Mouse (Mus musculus): Measurements from ENCODE around the gene 1700012B07Rik.

1700012B07Rik gene

DNA sequence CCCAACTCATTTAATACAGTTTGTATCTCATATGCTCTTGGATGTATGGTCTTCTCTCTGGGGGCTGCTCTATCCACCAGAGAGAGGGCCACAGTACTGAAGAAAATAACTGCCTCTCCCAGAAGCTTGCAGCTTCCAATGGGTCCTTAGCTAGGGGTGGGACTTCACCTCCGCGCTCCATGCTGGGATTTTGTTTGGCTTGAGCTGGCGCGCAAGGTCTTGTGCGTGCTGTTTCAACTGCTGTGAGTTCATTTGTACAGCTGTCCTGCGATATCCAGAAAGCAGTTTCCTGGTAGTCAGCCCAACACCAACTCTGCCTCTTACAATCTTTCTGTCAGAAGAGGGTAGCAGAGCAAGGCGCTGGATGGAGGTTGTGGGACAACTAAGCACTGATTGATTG lies 18.5 kb upstream of the 1700012B07Rik start:
- DNase-seq (ENCODE audit: low spot score in 2 of 2), result no peak

DNA sequence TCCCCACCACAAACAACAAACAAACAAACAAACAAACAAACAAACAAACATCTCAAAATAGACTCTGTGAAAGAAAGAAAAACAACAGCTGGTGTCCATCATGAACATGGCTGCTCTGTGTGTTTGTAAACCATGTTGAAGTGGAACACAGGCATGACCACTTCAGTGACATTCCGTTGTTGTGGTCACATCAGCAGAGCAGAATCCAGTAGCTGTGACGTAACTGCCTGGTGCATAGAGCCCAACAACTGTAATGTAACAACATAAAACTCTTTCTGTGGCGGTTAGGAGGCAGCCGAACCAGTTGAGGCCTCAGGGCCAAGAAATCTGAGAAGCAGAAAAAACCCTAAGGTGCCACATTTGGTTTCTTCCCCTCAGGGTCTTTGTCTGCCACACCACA lies 17.8 kb upstream of the 1700012B07Rik start:
- DNase-seq (ENCODE audit: low spot score in 2 of 2), result no peak

DNA sequence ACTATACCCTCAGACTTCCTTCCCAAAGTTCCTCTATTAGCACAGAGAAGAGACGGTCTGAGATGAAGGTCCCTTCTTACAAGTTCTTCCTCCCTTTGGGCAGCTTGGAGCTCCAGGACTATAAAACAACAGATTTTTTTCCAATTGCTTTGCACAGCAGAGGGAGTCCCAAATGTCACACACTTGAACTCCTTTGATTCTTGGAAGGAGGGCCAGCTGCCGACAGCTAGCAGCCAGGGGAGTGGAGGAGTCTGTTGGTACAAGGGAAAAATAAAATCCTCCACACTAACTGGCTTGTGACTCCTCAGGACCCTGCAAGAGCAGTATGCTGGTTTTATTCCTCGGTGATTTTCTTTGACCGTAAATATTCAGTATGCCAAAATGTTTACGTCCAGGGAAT lies 16.6 kb upstream of the 1700012B07Rik start:
- DNase-seq (ENCODE audit: low spot score in 2 of 2), result no peak

DNA sequence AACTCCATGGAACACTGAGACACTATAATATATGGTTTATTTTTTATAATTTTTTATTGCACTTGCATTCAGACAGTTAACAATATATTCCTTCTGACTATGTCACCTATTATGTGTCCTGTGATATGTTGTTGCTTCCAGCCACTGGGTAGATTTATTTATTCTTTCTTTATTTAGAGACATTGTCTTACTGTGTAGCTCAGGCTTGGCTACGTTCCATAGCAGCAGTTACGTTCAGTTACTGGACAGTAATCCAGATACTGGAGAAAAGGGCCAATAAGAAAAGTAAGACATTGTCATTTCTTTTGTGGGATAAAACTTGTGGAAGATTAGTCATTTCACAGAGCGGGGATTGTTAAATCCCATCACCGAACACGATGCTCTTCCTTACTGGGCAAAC lies 2.5 kb upstream of the 1700012B07Rik start:
- no peak for DNase-seq (ENCODE audit: low spot score in 2 of 2)

DNA sequence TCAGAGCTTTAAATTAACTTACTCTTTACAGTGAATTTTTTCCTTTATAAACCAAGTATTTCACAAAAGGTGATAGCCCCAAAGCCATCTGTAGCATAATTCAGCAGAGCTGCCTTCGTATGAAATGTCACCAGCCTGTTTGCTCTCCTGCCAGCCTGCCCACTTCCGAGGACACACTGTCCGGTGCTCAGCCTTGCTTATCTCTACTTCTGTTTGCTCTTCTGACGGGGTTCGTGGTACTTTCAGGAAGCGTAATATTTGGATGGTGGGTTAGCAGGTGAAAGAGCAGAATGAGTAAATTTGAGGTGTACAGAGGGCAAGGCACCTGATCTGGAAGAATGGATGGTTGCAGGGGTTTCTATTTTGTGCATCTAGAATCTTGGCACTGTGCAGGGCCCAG lies 5.6 kb downstream of the 1700012B07Rik start:
- DNase-seq (ENCODE audit: low spot score in 2 of 2), result no peak

DNA sequence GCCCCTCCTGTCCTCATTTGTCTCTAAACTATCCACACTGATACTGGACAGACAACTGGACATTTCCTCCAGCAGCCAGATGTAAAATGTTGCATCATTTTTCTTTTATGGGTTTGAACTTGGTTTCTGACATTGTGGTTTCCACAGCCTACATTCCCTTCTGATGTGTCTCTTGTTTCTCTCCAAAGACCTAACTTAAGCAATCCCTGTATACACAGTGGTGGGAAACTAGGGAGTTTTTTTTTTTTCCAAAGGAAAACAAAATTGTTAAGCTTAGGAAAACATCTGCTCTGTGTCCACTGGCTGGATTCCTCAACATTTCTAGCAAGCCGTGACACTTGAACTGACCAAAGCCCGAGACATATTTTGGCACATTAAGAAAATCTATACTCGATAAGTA lies 10.4 kb downstream of the 1700012B07Rik start:
- no peak for DNase-seq (ENCODE audit: low spot score in 2 of 2)

DNA sequence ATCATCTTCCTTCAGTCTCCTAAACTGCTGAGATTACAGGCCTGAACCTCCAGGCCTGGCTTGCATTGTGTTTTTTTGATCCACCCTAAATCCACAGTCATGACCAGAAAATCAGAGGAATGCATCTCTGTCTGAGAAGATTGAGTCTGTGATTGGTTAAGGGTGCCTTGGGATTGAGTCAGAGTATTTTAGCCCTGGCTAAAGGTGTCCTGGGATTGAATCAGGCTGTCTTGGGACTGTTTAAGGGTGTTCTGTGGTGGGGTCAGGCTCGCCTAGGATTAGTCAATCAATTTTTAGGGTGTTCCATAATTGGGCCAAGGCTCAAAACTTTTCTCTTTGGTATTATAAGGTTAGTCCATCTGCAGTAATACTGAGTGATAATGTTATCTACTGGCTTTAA lies 10.9 kb downstream of the 1700012B07Rik start:
- DNase-seq (ENCODE audit: low spot score in 2 of 2), result no peak

DNA sequence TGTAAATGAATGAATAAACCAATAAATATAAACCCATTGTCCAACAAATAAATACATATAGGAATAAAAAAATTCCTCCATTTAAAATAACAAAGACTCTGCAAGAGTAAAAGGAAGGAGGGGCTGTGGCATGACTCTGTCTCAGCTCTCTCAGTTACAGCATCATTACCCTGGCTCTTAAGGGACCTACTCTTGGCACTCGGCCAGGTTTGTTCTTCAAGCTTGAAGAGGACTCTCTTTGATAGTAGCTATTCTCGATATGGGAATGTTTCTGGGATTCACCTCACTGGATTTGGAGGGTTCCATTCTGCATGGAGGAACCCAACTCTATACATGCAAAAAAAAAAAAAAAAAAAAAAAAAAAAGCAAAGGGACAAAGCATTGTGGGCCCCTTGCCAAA lies 16.1 kb downstream of the 1700012B07Rik start:
- no peak for DNase-seq (ENCODE audit: low spot score in 2 of 2)

DNA sequence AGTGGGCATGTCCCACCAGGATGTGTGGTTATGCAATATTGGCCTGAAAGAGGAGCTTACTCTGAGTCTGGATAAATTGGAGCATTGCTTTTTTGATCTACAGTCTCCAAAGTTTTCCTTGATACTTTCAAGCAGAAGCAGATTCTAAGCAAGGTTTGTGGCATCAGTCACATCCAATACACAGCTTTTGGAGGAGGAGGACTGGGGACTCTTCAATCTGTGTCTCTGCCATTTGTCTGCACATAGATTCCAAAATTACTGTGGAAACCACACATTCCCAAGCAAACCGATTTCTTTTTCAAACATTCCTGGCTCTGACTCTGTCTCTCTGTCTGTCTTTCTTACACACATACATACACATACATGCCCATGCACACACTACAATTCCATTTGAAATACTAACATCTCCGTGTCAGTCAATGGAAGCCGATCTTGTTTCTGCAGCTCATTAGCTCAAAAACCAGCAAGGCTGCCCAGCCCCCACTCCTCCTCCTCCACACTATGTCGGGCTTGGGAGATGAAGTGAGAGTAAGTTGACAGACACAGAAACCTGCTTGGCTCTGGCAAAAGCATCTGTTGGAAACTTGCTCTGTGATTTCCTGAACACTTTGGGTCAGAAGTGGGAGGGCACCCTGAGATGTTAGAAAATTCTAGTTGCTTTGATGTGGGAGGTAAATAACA lies 18.5 kb downstream of the 1700012B07Rik start:
- peak; percentile 48 to 58 for DNase-seq (ENCODE audit: low spot score in 2 of 2)

DNA sequence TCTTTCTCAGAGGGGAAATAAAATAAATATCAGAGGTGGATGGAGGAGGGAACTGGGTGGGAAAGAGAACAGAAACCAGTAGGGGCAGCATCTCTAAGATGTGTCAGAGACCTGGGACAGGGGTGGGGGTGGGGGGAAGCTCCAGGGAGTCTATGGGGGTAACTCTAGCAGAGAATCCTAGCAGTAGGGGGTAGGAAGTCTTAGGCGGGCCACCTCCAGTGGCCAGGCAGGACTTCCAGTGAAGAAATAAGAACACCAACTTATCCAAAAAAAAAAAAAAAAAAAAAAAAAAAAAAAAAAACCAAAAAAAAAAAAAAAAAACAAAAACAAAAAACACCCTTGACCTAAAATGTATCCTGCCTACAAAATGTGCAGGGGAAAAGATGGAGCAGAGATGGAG lies 26.3 kb downstream of the 1700012B07Rik start:
- DNase-seq (ENCODE audit: low spot score in 2 of 2), result no peak

DNA sequence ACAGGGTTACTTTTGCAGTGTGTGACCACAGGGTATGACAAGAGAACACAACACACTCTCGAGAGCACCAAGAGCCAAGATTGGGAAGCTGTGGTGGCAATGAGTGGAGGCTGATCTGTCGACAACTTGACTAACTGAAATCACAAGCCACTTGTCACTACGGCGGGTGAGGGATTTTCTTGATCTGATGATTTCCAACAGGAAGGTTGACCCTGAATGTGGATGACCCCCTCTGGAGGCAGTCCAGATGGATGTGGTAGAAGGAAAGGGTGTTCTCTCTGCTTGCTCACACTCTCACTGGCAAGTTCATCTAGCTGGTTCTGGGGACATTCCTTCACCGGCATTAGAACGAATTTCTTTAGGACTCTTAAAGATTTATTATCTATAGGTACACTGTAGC lies 30.3 kb downstream of the 1700012B07Rik start:
- no peak for DNase-seq (ENCODE audit: low spot score in 2 of 2)

DNA sequence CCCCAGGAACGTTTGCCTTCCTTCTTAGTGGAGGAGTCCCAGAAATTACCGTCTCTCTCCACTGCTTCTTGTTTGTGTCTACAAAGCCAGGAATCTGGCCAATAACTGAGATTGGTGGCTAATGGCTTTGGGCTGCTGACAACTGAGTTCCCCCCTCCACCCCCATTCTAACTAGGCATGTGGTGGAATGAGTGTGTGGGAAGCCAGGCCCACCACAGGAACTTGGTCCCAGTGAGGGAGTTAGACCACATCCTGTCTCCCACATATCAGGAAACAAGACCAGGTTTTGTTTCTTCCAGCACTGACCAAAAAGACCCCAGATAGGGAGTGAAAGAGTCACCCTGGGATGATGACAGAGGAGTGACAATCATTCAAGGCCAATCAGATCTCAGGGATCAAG lies 32.3 kb downstream of the 1700012B07Rik start:
- DNase-seq (ENCODE audit: low spot score in 2 of 2), result no peak

DNA sequence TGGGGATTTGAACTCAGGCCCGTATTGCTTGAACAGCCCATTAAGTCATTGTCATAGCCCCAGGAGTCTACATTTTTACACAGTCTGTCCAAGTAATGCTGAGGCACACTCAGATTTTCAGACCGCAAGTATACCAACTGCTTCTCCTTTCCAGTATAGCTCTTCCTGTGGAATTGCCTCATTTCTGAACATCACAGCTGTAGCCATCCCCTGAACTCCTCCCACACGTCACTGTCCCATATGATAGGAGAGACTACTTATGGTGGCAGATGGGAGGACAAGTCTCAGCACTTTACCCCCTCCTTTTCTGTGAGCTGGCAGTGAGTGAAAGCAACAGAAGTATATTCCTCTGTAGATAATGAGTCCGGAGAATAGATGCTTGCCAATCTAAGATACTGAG lies 34.3 kb downstream of the 1700012B07Rik start:
- peak in 1 of 2 experiments; percentile 6 for DNase-seq (ENCODE audit: low spot score in 2 of 2)

DNA sequence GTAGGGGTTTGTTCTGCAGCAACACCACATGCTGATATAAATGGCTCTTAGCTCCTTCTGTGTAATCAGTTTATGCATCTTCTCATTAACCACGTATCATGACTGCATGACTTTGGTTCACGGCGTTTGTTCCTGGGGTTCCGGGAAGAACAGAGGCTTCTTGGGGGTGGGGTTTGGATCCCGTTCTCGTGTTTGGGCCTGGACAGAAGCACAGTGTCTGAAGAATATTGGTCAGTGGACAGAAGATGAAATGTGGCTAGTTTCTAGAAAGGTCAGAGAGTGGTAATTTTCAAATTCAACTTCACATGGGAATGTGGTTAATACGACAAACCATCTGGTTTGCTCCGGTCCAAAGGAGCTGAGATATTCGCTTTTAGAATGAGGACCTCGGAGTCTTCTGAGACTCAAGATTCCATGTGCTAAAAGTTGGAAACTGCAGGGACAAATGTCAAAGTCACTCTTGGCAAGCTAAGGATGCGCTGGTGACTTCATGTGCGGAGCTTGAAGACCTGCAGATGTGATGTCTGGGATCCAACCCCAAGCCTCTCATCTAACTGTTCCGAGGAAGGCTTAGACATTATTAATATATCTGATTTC lies 35.3 kb downstream of the 1700012B07Rik start:
- DNase-seq (ENCODE audit: low spot score in 2 of 2), result no peak

DNA sequence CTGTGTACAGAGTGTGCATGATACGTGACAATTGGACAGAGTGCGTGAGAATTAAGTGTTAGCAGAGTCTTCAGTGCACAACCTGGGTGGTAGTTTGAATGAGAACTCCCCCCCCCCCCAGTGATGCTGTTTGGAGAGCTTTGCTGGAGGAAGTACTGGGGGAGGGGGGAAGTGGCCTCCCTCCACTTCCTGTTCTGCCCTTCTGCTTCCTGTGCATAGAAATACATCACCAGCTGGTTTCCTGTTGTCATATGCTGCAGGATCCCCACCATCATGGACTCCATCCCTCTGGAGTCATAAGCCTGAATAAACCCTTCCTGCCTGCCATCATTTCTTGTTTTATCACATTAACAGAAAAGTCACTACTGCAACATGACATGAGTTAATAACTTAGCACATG lies 35.9 kb downstream of the 1700012B07Rik start:
- no peak for DNase-seq (ENCODE audit: low spot score in 2 of 2)

DNA sequence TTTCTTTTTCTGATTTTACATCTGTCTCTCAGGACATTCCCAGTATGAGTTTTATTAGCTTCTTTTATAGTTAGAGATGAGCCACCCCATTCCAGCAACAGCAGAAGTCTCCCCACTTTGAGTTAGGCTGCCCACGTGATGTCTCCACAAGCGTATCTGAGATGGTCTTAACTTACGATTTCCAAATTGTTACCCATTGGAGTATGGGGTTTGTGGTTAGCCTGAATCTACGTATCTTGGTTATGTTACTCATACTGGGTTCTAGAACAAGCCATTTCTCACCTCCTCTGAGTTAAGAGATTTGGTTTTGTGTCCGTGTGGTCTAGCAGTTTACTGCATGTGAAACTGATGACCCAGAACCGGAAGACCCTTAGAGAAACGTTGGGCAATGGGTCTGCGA lies 37.6 kb downstream of the 1700012B07Rik start:
- no peak for DNase-seq (ENCODE audit: low spot score in 2 of 2)

DNA sequence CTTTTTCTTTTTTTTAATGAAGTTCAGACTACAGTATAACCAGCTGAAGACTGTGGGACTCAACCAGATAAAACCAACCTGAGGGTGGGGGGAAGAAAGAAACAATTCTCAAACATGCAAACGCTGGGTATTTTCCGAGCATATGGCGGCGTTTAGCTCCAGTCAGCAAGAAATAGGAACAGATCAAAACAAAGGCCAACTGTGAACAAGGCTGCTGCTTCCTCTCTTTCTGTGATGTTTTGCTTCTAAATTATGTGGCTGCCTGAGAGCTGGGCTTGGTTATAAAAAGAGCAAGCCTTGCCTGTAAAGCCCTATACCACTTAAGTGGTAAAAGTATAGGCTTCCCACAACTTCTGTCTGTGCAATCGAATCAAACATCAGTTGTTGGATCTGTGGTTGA lies 42.5 kb downstream of the 1700012B07Rik start:
- peak; percentile 23 to 31 for DNase-seq (ENCODE audit: low spot score in 2 of 2)

DNA sequence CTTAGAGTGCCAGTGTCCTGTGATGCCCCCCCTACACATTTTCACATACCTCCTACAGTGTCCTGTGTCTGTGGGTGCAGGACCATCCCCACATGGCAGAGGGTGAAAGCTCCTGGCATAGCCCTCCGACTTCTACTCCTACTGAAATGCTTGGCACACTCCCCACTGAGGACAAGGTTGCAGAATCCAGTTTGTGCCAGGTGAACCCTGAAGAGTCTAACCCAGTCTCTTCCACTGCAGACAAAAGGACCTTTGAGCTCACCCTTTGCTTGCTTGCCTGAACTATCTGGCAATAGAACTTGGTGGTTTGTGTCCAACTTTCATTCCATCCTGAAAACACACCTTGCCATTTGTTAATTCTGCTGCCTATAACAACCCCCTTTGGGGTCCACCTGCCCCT lies 56.5 kb downstream of the 1700012B07Rik start:
- no peak for DNase-seq (ENCODE audit: low spot score in 2 of 2)

DNA sequence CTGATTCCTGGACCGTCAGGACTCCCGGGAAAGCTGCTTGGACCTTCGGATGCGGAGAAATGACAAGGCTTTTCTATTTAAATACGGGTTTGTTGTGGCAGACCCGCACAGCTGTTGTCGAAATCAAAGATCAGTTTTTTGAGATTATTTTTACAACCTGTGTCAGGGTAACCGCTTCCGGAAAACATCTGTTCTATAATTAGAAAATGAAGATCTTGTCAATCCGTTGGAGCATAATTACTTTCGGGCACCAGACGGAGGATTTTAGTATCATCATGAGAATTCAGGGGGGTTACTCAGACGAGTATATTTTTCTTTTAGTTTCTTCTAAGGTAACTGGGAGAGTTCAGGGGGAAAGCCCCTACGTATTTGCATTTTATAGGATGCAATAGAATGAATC lies 57.7 kb downstream of the 1700012B07Rik start:
- no peak for DNase-seq (ENCODE audit: low spot score in 2 of 2)

DNA sequence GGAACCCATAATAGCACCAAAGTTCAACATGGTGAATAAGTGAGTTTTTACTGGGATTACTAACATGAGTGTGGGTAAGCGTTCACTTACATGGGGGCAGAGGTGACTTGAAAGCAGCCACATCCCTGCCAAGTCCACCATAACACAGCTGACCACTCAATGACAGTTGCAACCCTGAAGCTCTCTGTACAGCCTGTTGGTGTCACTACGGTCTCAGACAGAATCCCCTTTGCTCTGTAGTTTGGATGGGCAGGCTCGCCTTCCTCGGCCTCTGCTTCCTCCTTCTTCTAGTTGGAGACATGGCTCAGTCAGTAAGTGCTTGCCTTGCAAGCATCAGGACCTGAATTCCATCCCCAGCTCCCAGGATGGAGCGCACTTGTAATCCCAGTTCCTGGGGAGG lies 58.8 kb downstream of the 1700012B07Rik start:
- no peak for DNase-seq (ENCODE audit: low spot score in 2 of 2)

DNA sequence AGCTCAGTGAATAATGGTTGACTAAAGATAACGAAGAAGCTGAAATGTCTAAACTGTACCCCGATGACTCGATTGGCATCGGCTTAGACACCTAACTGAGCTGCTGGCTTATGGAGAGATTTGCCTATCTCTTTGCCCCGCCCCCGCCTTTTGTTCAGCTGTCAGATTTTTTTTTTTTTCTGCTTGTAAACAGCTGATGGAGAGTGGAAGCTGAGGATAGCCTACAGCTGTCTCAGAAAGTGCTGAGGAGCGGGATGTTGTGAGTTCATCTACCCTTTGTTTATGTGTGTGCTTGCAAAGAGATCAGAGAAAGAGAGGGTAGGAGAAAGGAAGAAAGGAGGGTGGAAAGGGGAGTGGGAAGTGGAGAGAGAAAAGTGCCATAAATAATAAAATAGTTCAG lies 67.8 kb downstream of the 1700012B07Rik start:
- no peak for DNase-seq (ENCODE audit: low spot score in 2 of 2)

DNA sequence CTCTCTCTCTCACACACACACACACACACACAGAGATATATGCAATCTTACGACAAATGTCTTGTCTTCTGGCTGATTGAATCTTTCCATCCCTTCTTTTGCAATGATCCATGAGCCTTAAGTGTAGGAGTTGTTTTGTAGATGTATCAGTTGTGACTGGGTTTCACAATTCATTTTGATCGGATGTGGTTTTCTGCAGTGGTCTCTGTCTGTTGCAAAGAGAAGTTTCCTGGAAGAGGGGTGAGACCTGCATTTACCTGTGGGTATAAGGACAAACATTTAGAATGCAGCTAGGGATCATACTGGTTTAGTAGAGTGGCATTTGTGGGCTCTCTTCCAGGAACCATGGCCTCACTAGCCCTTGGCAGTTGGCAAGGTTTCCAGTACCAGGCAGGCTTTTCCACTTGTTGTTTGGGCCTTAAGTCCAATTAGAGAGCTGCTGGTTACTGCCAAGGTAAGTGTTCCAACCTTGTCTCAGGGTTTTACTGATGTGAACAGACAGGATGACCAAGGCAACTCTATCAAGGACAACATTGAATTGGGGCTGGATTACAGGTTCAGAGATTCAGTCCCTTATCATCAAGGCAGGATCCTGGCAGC lies 69.1 kb downstream of the 1700012B07Rik start:
- peak in 1 of 2 experiments; percentile 9 for DNase-seq (ENCODE audit: low spot score in 2 of 2)

DNA sequence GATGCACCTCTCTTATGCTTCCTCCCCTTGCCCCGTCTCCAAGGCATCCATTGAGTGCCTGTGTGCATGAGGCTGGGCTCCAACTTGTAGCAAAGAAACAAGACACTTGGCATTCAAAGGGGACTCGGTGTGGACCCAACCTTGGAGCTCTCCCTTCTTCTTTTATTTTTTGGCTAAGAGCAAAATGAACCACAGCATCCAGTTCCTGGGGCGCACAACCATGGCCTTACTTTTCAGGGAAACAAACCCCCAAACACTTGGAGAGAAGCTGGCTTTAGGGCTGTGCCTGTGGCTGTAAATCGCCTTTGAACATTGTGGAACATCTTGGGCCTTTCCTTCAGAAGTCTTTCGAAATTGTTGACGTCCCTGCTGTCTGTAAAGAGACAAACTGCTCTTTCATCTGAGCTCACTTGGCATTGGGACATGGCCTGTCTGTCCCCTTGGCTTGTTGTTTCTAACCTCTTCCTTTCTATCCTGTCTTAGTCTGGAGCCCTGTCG lies 73.7 kb downstream of the 1700012B07Rik start:
- DNase-seq (ENCODE audit: low spot score in 2 of 2), result peak; percentile 5 to 21
